Mouse (Mus musculus) ES-Bruce4 (cell line): ENCODE results near the gene Gjb2.

Source experiments
- CTCF ChIP-seq: IDR thresholded peaks from one replicate; pipeline ENCODE4 v1.8.1; 2011; ENCODE audit warnings: low read depth, low read length
- EP300 ChIP-seq: IDR thresholded peaks from 2 replicates; pipeline ENCODE4 v1.6.1; 2011; ENCODE audit warnings: low read depth, low read length; ENCODE audit not compliant: insufficient read depth

- TF ChIP-seq EP300 (no peak), CTCF (no peak)
Observed at GRCm38 (mm10) chr14:57107916-57108315, 3.4 kb upstream of the Gjb2 start.
